Mouse (Mus musculus) right cerebral cortex, postnatal 14 days (tissue): ENCODE results near the gene Slc11a2.
"Not testable (repeated sequence)": the region's sequence is repeated elsewhere in the genome, so short reads cannot be mapped to it uniquely, and the experiment has no call there.

Experiments used
- DNase-seq: peaks from one replicate; pipeline ENCODE4 v3.0.0; 2022

Slc11a2 gene

DNA sequence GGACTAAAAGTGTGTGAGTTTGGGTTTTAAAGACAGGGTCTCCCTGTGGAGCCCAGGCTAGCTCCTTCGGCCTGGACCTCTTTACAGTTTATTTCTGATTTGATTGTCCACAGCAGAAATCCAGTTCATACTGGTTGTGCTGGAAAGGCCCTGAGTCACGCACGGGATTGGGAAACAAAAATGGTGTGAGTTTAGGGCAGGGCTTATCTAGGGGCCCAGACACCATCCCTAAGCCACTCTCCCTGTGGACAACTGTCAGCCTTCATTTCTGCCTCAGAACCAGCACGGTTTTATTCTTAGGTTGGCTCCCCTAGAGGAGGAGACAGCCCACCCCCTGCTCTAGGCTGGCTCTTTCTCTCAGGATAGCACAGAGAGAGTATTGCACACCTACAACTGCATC lies 8.4 kb upstream of the Slc11a2 start:
- DNase-seq = no peak

DNA sequence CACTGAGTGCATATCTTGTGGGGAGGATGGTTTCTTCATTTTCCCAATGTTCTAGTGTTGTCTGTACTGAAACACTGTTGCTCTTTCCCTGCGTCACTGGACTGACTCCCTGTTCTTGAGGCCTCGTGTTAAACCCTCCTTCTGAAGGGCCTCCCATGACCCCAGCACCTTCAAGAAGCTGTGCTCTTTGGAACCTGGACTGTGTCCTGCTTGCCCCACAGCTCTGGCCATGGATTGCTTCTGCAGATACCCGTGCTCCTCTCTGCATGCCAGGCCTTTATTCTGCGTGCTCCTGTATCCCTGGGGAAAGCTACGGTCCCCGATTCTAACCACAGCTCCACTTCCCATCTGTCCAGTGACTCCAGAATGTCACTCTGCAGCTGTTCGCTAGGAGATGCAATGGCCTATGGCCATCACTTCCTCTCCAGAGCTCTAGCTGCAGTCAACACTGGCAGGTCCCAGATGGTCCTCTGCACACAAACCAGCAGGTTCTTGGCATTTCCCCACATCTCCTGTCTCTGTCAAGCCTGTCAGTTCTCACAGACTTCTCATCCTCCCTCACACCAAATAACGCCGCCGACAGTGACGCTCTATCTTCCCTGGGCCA lies 5.2 kb upstream of the Slc11a2 start:
- no peak for DNase-seq

DNA sequence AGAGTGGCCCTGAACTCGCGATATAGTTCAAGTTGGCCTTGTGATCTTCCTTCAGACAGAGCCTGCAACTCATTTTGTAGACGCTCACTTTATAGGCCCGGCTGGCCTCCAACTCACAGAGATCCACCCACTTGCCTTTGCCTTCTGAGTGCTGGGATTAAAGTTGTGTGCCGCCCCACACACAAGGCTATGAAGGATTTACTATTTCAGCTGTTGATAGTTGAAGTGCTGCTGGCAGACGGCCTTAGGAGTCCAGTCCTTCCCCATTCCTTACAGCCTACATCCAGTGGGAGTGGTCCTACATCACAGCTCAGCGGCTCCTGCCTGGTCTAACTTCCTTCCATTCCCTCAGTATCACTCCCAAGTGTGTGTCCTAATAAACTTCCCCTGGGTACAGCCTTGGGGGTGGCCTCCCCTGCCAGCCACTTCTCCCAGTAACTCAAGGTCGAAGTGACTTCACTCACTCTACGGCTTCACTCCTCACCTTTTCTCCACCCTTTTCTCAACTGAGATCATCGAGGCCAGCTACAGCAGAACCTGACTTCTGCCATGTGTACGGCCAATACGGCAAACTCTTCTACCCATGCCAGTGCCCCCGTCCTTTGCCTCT lies 3.5 kb upstream of the Slc11a2 start:
- no peak for DNase-seq

DNA sequence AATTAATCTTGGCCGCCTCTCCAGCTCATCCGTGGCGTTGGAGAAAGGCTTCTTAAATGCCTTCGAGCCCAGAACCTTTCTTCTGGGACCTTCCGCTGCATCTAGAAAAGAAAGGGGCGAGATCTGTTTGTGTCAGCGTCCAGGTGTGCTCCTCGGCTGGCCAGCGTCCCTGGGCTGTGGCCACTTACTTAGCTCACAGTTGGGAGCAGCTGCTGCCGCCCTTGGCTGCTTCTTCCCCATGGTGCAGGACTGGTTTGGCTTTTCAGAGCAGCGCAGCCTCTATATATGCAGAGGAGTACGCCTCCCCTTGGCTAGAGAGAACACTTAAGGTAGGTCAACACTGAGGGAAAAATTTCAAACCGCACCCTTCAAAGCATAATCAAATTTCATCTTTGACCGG lies 956 bp downstream of the Slc11a2 start:
- DNase-seq = no peak

DNA sequence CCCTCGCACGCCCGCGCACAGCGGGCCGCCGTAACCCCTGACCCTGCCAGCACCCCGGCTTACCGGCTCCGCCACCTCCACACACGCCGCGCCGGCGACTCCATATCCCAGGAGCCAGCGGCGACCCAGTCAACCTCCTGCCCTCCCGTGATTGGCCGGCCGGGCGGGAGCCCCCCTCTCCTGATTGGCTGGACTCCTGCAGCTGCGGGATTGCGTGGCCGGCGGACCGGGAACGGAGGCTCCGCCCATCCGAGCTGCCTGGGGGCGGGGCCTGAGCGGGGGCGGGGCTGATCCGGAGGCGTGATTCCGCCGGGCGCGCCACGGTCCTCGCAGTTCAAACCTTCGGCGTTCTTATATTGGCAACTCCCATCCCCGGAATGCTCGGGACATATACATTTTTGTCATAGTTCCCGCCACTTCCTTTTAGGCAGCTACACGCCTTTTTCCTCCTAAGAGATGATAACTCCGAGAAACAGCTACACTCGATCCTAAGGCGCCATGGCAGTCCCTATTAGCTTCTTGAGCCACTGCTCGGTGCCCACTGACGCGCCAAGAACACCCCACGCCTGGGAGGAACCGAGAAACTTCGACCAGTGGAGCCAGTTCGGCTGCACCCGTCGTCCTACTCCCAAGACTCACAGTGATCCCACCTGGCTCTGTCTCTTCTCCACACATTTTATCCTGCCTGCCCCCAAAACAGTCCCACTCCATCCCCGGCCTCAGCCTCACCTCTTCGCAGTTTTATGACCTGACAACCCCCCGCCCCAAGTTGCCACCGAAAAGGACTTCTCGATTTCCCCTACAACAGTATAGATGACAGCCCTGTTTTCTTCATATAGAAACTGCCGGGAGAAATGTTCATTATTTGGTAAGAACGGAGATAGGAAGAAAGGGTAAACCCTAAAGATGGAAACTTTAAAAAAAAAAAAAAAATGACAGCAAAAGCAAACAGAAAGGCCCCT lies 1.7 kb downstream of the Slc11a2 start:
- DNase-seq = peak; percentile 95

DNA sequence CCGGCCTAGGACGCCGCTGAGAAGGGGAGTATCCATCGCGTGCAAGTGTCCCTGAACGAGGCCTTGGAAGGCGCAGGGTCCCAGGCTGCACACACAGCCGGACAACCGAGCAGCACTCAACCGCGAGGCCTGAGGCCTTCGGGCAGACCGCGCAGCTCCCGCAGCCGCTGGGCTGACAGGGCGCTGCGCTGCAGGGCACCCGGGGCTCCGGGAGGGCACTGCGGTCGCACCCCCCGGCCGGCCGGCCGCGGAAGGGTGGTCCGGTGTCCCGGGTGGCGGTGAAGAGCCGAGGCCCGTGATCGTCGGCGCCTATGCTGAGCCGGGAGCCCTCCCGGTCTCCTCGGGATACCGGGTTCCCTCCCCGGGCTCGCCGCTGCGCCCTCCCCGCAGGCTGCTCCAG lies 2.4 kb downstream of the Slc11a2 start:
- peak; percentile 34 for DNase-seq

DNA sequence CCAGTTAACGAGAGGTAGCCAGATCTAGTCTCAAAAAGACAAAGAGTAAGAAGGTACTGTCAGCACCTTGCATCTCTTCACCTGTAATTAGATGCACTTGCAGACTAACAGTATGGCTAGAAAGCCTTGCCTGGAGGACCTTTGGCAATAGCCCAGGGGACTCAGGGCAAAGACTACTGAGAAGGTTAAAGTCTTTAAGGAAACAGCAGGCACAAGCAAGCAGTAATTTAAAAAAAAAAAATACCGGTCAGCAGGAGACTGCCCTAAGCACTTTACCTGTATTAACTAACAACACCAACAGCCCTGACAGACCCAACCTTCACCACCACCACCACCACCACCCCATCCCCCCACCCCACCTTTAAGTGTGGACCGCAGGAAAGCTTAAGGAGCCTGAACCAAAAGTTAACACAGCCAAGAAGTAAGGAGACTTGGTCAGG lies 3.1 kb downstream of the Slc11a2 start, which contains the start of gene Gm5475:
Gm5475 (plus strand) TSS at position 390 of the 440 bp plus-strand sequence.
- not testable (repeated sequence) for DNase-seq

DNA sequence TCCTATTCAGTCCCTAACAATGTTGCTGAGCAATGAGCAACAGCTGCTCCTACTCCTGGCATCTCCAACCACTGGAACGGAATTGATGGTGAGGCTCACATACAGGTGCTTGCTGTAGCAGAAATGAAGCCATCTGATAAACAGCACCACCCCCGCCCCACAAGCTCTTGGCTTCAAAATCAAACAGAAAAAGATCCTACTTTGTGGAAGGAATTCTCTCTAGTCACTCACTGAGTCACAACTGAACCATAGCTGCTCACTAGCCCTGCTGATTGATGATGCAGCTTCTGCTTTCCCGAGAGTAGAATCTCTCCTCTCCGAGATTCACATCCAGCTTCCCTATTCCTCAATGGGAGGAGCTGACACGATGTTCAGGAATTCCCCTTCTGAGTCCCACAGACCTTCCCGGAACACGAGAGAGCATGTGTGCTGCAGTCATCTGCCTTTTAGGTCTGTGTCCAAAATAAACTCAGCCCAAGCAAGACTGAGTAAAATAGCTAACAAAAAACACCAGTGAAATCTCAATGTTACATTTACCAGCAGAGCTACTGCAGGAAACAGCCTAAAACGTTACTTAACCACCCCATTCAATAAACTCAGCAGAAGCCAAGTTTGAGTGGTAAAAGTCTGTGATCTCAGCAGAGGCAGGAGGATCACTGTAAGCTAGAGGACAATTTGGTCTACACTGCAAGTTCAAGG lies 3.7 kb downstream of the Slc11a2 start:
- no peak for DNase-seq

DNA sequence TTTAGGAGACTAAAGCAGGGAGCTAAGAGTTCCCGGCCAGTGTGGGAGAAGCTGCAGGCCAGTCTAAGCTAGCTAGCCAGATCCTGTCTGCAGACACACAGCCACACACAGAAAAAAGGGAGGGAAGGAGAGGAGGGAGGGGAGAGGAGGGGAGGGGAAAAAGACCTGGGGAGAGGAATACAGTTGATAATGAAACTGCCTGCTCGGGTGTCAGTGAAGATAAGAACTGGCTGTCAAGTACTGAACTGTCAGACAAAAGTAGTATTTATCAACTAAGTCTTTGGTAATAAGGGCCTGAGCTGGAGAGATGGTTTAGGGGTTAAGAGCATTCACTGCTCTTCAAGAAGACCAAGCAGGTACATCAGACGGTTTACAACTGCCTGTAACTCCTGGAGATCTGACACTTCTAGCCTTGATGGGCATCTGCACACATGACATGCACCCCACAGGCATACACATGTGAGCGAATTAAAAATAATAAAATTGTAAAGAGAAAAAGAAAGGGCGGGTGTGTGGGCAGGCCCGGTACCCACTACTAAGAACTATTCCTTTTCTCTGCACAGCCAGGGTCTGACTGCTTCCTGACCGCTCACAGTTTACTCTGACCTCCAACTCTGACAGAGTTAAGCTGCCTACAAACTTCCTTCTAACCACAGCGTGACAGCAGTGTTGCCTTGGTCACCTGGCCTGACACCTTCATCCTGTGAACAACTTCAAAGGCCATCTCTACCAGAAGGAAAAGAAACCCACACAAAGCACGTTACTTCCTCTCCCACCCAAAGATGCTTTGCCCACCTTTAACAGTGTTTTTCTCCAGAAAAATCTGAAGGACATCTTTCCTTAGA lies 4.7 kb downstream of the Slc11a2 start:
- DNase-seq = no peak

DNA sequence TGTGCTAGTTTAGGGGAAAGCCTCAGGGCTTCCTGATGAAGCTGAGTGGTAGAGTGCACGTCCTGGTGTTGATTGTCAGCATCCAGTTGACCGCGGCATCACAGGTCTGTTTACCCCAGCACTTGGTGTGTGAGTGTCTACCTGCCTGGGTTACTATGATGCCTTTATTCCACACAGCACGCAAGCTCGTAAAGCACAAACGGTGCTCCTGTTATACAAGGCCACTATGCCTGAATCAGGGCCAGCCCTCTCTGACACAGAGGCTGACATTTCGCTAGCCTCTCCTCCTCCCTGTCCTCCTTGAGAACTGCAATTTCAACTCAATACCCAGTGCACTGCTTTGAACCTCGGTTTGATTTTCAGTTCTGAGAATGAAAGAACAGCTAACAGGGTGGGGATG lies 5.6 kb downstream of the Slc11a2 start:
- DNase-seq = no peak

DNA sequence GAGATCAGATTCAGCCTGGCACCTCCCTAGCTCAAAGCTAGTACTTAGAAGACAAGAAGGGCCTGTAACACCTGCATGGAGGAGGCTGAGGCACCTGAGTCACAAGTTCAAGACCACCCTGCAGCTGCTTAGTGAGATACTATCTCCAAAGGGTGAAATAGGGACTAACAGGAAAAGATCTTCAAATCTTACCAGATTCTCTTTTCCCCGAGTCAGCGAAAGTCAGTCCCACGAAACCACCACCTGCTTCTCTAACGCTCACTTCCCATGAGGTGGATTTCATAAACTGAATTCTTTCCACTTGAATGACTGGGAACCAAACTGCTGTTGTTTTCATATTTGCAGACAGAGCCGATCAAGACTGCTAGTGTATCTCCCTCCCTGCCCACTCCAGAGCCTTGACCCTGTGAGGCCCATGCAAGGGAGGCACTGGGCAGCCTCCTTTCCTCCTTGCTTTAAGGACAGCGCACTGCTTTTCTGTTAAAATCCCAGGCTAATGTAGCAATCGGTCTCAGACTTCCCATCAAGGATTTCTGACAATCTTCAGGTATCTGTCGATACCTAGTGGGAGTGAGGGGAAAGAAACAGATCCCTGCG lies 6.9 kb downstream of the Slc11a2 start:
- no peak for DNase-seq

DNA sequence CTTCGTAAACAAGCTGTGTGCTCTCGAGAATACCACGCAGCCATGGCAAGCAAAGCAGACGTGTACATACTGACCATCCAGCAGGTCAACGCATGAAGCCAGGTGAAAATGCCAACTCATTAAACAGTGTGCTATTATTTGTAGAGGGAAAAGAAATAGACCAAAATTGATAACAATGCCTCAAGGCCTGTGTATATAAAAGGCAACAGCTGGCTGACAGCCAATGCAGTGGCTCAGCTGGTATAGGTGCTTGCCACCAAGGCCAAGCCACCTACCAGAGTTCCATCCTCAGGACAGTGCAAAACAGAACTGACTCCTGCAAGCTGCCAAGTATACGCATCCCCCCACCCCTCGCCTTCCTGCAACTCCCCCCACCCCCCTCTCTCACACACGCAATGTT lies 9.2 kb downstream of the Slc11a2 start:
- no peak for DNase-seq

DNA sequence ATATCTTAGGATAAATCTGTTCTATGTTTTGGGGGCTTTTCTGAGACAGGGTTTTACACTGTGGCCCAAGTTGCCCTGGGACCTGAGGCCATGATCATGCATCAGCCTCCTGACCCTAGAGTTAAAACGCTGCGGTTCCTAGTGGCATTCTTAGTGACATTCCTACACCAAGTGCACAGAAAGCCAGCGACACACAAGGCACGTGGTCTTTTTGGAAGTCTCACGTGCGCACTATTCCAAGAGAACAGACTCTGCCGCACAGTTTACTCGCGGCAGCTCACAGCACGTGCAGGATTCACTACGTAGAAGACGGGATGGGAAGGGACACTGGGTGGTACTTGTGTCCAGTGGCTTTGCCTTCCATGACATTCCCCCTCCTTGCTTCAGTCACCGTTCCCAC lies 9.9 kb downstream of the Slc11a2 start:
- DNase-seq = no peak

DNA sequence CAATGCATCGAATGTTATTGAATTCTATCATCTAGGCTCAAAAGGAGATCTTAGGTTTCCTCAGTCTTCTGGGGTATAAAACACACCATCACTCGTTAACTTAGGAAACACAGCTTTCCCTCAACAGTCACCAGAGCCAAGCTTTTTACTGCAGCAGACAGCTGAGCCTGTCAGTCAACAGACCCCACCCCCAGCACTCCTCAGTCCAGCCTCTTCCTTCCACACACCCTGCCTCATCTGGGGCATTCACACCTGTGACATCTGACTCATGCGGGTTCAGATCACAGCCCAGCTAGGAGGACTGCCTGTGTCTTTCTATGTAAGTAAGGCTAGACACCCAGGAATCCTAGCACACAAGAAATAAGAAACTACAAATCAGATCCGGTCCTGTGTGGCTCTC lies 10.9 kb downstream of the Slc11a2 start:
- no peak for DNase-seq

DNA sequence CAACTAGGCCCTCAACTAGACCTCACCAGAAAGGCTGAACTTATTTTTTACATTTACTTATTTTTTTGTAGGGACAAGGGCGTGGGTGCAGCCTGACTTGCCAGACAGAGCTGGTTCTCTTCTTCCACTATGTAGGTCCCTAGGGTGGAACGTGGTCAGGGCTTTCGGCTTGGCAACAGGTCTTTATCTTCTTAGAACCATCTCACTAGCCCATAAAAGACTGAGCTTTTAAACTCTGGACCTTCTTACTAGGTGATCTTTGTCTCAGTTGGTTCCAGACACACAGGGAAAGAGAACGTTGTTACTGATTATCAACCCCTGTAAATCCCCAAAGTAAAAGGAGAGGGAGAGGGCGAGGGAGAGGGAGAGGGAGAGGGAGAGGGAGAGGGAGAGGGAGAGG lies 11.6 kb downstream of the Slc11a2 start:
- no peak for DNase-seq

DNA sequence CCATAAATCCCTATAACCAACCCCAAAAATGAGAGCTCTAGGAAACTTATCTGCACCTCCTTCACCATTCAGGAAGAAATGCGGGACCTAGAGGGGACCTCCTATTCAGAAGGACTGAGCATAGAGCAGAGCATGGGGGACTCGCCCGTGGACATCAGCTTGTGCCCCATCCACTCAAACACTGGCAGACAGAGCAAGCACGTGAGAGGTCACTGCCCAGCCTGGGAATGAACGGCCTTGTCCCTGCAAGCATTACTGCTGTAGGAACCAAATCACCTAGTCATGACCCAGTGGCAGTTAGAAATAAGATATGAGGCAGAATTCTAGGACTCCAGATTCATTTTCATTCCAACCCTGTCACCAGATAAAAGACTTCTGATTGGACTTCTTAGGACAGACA lies 13.1 kb downstream of the Slc11a2 start:
- DNase-seq = no peak

DNA sequence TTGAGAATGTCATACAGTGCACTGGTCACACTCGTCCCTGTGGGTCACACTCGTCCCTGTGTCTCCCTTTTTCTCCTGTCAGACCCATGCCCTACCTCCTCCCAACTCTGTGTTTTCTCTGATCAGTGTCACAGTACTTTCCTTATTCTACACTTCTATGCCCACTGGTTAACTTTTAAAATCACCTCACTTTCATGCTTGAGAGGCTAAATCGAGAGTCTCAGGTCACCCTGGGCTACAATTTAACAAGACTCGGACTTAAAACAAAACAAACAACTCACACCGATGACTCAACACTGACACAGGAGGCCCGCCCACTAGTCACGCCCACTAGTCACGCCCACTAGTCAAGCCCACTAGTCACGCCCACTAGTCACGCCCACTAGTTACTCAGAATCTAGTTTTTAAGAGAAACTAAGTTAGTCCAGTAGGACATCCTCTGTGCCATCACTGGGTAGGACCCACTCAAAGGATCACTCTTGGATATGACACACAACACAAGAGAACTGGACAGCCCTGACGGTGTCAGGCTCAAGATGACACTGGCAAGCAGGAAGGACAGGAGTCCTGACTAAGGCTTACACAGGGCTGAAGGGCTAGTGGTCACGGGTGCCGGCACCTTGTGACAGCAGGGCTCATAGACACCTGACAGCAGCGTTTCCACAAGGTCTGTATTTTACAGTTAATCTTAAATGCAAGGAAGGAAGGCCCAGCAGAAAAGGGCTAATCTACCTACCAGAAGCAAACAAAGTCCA lies 13.8 kb downstream of the Slc11a2 start:
- no peak for DNase-seq

DNA sequence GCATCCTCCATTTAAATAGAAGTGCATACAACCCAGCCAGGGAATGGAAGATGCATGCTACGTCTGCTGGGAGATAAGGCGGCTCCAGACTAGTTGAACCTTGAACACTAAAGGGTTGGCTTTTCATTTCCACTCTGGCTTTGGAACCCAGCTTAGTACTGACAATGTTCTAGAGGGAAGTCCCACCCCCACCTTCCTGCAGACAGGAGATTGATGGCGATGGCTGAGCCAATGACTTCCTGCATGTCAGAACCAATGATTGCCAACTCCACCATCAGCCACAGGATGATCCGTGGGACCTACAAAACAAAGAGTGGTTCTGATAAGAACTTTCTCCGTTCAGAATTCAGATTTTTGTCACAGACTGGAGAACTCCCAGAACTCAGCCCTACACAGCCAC lies 18.8 kb downstream of the Slc11a2 start:
- no peak for DNase-seq

DNA sequence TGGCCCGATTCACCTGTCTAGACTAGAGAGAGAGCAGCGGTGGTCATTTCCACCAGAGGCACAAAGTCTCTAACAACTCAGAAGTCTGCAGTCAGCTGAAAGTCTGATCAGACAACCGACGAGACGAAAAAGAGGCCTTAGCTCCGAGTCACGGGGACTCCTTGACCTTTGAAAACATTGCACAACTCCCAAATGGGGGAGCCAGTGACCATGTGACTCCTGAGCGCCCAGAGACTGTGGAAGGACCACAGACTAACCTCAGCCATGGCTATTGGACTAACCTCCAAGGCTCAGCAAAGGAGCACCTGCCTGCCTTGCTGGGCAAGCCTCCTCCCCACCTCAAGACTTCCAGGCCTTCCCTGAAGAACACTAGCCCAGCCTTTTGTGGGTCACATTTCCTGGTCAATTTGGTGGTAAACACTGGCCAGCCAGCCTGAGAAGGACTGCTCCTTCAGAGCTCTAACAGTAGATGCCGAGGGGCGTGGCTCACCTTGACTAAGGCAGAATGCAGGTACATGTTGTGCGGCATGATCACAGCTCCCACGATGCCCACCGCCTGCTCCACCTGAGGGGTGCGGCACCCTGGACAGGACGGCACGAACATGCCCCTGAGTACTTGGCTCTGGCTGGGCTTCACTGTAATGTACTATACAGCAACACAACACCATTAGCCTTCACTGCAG lies 21.4 kb downstream of the Slc11a2 start:
- no peak for DNase-seq

DNA sequence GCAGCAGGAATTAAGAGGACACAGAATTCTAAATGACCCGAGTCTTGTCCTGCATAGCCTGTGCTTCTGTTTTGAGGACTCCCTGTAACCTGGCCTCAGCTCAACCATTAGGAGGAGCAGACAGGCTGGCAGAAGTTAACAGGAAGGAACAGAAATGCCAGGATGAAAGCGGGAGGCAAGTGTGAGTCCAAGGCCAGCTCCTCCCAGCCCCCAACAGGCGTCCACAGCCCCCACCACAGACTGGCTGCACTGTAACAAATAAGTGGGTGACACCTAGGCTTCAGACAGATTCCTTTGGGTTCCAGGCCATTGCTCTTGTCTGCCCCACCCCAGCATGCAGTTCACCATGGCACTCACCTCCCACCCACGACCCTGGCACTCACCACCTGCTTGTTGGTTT lies 22.1 kb downstream of the Slc11a2 start:
- DNase-seq = no peak
